Mouse (Mus musculus) WW6 (cell line): ENCODE measurements around the gene Lamb1.

Source experiments
- DNase-seq: peaks from one replicate; pipeline ENCODE4 v3.0.0-alpha.2; 2013; ENCODE audit warnings: low read depth, low spot score

Lamb1 gene

DNA sequence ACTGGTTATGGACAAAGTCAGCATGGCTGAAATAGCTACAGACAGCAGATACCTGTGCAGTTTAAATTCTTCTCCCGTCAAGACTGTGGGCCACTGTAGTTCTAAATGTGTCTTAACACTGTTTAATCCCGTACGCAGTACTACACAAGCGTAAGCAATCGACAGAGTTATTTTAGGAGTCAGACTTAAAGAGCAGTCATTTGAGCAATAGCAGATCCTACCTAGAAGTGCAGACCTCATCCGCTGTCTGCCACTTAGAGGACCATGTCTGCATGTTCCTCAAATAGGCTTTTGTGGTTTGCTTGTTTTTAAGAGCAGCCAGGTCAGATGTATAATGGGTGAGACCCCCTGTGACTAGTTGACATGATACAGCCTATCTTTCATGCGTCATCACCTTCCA lies 49.3 kb downstream of the Lamb1 start:
- no peak for DNase-seq

DNA sequence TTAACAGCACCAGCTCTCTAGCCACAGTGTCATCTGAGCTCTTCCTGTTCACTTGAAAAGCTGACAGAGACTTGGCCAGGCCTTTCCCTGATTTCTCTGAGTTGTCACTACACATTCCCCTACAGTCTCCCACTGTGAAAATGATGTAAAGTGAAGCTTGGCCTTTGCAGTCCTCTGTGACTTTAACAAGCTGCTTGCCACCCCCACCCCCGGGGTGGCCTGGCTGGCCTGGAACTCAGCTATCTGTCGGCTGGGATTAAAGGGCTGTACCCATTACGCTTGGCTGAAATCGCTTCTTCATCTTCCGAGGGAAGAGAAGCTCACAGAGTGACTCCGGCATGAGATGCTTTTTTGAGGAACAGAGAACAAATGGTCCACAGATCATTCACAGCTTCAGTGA lies 50.9 kb downstream of the Lamb1 start:
- DNase-seq, result no peak

DNA sequence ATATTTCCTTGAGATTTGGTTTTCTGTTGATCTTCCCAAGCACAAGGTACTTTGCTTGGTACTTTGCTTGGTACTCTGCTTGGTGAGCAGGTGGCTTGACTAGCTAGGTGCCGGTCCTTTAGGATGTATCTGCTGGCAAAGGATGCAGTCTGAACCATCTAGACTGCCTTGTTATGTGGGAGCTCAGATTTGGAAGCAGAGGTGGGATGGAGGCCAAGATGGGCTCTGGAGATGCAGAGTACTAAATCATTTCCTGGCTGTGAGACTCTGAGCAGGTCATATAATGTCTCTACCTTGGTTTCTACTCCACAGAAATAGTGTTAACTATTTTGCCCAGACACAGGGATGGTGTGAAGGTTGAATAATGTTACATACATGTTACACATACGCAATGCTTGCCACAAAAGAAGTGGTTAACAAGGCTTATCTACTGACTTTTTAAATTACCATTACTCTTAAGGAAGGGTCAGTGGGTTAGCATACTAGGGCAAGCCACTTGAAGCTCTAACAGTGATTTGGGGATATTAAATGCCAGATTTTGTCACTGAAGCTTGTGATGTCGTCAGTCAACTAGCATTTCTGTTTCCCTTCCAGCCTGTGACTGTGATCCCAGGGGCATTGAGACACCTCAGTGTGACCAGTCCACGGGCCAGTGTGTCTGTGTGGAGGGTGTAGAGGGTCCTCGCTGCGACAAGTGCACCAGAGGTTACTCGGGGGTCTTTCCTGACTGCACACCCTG lies 52.8 kb downstream of the Lamb1 start:
- no peak for DNase-seq

- DNase-seq, result no peak
Measured at GRCm38 (mm10) chr12:31318409-31318963, 53.5 kb downstream of the Lamb1 start.

DNA sequence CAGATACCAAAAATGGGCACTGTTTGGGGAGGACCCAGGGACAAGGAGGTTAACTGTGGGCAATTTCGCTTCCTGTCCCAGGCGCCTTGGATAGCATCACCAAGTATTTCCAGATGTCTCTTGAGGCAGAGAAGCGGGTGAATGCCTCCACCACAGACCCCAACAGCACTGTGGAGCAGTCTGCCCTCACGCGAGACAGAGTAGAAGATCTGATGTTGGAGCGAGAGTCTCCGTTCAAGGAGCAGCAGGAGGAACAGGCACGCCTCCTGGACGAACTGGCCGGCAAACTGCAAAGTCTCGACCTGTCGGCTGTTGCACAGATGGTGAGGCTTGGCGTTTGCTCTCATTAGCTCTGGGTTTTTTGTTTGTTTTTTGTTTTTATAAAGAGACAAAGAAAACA lies 55.8 kb downstream of the Lamb1 start:
- no peak for DNase-seq

DNA sequence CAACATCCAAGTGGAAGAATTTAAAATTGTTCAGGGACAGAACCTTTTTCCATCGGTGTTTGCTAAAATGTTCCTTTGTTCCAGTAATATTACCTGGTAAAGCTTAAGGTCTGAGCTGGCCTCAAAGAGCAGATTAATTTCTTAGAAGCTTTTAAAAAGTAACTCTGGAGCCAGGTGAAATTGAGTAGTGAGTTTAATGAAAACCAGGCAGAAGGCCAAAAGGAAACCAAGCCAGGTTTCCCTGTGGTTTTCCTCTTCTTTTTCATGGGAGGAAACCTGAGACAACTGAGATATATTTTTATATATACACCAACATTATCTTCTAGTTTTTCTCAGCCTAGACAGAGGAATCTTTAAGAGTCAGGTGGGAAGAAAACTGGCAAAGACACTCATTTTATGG lies 56.5 kb downstream of the Lamb1 start:
- no peak for DNase-seq

DNA sequence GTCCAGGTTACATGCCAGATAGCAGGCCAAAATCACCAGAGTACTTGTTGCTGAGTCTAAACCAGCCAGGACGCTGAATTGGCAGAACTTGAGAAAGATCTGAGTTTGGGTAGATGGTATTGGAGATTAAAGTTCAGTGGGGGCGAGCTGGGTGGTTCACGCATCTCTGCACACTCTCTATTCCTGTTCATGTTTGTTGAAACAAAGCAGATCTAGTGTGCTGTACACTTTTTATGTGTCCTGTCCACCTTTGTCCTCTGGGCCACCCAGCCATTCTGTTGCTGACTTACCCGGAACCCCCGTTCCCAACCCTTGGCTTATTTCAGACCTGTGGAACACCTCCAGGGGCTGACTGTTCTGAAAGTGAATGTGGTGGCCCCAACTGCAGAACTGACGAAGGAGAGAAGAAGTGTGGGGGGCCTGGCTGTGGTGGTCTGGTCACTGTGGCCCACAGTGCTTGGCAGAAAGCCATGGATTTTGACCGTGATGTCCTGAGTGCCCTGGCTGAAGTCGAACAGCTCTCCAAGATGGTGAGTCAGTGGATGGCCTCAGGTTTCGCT lies 58.2 kb downstream of the Lamb1 start:
- DNase-seq, result no peak

GRCm38 (mm10) chr12:31327139-31327538 lies 62.1 kb downstream of the Lamb1 start:
- no peak for DNase-seq

- no peak for DNase-seq
Measured at GRCm38 (mm10) chr12:31333261-31333660, 68.2 kb downstream of the Lamb1 start.

- DNase-seq, result no peak
Measured at GRCm38 (mm10) chr12:31350191-31350943, 85.3 kb downstream of the Lamb1 start.

DNA sequence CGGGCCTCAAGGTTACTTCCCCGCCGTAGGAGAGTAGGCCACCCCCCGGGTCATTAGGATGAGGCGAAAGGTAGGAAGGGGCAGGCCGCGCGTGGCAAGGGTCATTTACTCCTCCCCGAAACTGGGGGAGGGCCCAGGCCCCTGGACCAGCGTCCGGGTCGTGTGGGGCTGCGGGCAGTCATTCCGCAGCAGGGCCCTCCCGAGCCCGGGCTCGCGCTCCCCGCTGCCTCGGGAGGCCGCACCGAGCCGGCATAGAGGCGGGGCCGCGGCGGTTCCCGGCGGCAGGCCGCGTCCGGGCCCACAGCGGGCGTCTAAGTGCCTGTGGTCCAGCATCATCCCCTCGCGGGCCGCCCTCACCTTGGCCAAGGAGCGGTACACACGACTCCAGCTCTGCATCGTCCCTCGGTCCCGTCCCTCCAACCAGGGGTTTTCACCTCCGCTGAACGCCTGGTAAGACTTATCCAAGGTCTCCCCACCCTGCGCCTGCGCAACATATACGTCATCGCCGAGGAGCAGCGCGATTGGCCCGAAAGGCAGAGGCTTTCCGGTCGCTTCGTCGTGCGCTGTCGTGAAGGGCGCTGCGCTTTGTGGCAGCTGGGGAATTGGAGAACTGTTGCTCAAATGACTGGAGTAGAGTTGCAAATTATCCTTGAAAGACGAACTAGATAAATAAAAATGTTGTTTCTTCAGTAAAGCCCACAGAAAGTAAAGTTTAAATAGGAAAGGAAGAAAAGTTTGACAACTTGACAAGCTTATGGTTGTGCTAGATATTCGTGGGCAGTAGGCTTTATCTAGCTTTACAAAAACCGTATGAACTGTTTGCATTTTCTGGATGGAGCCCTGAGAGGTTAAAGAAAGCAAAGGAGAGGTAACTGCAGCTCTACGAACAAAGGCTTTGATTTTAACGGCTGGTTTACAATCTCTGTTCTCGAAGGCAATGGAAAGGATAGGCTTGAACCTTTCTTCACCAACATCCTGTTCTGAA lies 86.2 kb downstream of the Lamb1 start, which contains the start of gene Dld:
Gene Dld (minus strand): TSS at position 510 of the 985 bp plus-strand sequence.
- peak; percentile 86 for DNase-seq

GRCm38 (mm10) chr12:31366428-31366827 lies 101.4 kb downstream of the Lamb1 start:
- no peak for DNase-seq

- DNase-seq, result no peak
Measured at GRCm38 (mm10) chr12:31367721-31368120, 102.7 kb downstream of the Lamb1 start.

- DNase-seq, result no peak
Measured at GRCm38 (mm10) chr12:31369118-31369517, 104.1 kb downstream of the Lamb1 start.

DNA sequence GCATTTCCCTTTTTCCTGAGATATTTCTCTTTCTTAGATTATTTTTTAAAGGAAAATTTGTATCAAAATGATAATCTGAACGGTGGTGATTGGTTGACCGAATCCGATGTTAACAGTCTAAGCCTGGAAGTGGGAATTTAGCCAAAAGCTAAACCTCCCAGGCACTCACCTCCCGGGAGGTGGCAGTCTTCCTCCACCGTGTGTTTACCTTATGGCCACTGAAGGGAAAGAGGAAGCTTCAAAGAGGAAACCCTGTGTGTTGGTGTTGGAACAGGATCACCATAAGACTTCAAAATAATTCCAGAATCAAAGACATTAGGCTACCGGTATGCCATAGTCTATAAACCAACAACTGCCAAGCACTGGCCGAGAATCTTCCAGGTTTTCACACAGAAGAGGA lies 104.6 kb downstream of the Lamb1 start:
- no peak for DNase-seq

GRCm38 (mm10) chr12:31374603-31375282 lies 109.7 kb downstream of the Lamb1 start:
- DNase-seq, result peak; percentile 26

- DNase-seq, result no peak
Measured at GRCm38 (mm10) chr12:31375283-31375615, 110.2 kb downstream of the Lamb1 start.

DNA sequence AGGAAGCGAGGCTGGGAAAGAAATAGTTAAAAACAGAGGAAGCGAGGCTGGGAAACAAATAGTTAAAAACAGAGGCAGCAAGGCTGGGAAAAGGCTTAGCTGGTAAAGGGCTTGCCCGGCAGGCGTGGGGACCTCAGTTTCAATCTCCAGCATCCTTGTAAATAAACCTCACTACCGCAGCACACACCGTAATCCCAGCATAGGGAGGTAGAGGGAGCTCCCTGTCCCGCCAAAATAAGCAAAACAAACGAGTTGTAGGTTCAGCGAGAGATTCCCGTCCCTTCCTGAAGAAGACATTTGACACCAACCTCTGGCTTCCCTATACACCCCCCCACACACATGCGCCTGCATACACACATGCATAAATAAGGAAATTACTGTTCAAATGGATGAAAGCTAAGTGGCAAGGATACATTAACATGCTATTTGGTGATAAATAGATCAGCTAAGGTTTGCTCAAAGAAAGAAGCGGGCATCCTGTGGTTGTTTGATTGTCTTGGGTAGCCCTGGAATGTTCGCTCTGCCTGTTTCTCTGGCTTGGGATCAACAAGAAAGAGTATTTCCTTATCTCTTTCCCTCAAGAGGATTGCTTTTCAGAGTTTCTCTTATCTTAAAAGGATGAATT lies 111.4 kb downstream of the Lamb1 start:
- DNase-seq, result no peak

GRCm38 (mm10) chr12:31377241-31377640 lies 112.2 kb downstream of the Lamb1 start:
- no peak for DNase-seq
